Mouse (Mus musculus) liver, adult 2 months (tissue): ENCODE measurements around the gene Myo5a.

Experiments used
- CTCF ChIP-seq: fragments of 200-500 bp; IDR thresholded peaks from 2 replicates; pipeline ENCODE4 v1.5.1; 2011; ENCODE audit warnings: low read depth, low read length, control low read depth
- POLR2A ChIP-seq: fragments of 200-500 bp; IDR thresholded peaks from 2 replicates; pipeline ENCODE4 v1.6.1; 2011; ENCODE audit warnings: low read length, control low read depth; ENCODE audit not compliant: insufficient read depth; ENCODE audit errors: extremely low read depth

DNA sequence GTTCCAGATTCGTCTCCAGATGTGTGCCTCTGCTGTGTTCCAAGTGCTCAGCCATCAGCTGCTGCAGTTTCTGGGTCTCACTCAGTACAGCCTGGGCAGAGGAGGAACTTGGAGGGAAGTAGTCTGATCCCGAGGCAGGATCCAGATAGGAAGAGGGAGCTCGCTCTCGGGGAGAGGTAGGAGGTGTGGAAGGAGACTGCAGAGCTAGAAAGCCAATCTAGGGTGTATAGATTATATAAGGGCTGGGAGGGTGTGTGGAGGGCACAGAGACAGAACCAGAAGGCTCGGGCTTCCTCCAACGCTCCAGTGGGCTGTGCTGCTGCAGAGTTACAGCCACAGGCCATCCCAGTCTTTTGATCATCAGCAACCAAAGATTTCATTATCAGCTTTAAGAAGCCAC is 172.2 kb downstream of the Myo5a start:
- TF ChIP-seq POLR2A, result no peak
- no peak for TF ChIP-seq CTCF
